Mouse (Mus musculus) right cerebral cortex, postnatal 36 days (tissue): ENCODE measurements around the gene Cnih2.

Source experiments
- DNase-seq, 2 experiments: peaks; one replicate each; pipeline ENCODE4 v3.0.0; 2022; ENCODE audit warnings: low spot score in 2 of 2, mixed read lengths in 1 of 2

Gene Cnih2

GRCm38 (mm10) chr19:5098363-5099143 is at the start of gene Cnih2:
Gene Cnih2 (minus strand): TSS chr19:5098521.
- peak in 1 of 2 experiments; percentile 71 for DNase-seq

- peak; percentile 52 to 54 for DNase-seq
These were observed 41.3 kb upstream of the Cnih2 start for GRCm38 (mm10) chr19:5139640-5140039.

- DNase-seq, result no peak
These were observed 32.9 kb upstream of the Cnih2 start for GRCm38 (mm10) chr19:5131237-5131636.

GRCm38 (mm10) chr19:5129770-5130169 is 31.4 kb upstream of the Cnih2 start:
- no peak for DNase-seq

GRCm38 (mm10) chr19:5124055-5124614 is 25.8 kb upstream of the Cnih2 start:
- no peak for DNase-seq

GRCm38 (mm10) chr19:5123241-5123640 is 24.9 kb upstream of the Cnih2 start:
- no peak for DNase-seq

- no peak for DNase-seq
These were observed 24.2 kb upstream of the Cnih2 start for GRCm38 (mm10) chr19:5122492-5122891.

GRCm38 (mm10) chr19:5118384-5118698 is 20.0 kb upstream of the Cnih2 start, which contains the start of gene Klc2:
Gene Klc2 (minus strand): TSS chr19:5118560.
- DNase-seq, result peak in 1 of 2 experiments; percentile 82

GRCm38 (mm10) chr19:5117494-5118383 is 19.4 kb upstream of the Cnih2 start:
- peak; percentile 78 to 82 for DNase-seq

- DNase-seq, result no peak
These were observed 15.5 kb upstream of the Cnih2 start for GRCm38 (mm10) chr19:5113783-5114182.

- no peak for DNase-seq
These were observed 11.5 kb upstream of the Cnih2 start for GRCm38 (mm10) chr19:5109659-5110453.

- DNase-seq, result no peak
These were observed 10.4 kb upstream of the Cnih2 start for GRCm38 (mm10) chr19:5108702-5109101.

GRCm38 (mm10) chr19:5108271-5108575 is 9.9 kb upstream of the Cnih2 start:
- no peak for DNase-seq

- DNase-seq, result no peak
These were observed 9.4 kb upstream of the Cnih2 start for GRCm38 (mm10) chr19:5107556-5108270.

GRCm38 (mm10) chr19:5106731-5107191 is 8.4 kb upstream of the Cnih2 start, which contains the start of gene Rab1b:
Gene Rab1b (minus strand): TSS chr19:5107072.
- peak; percentile 97 to 99 for DNase-seq

GRCm38 (mm10) chr19:5106074-5106473 is 7.8 kb upstream of the Cnih2 start:
- DNase-seq, result no peak

- no peak for DNase-seq
These were observed 579 bp downstream of the Cnih2 start for GRCm38 (mm10) chr19:5097521-5098362.

GRCm38 (mm10) chr19:5095887-5096474 is 2.3 kb downstream of the Cnih2 start:
- DNase-seq, result no peak

- no peak for DNase-seq
These were observed 3.4 kb downstream of the Cnih2 start for GRCm38 (mm10) chr19:5094746-5095417.
